Mouse (Mus musculus) heart, adult 2 months (tissue): ENCODE measurements around the gene Trmt6.

Experiments used
- CTCF ChIP-seq: fragments of 200-600 bp; IDR thresholded peaks from 2 replicates; pipeline ENCODE4 v1.8.1; 2022; ENCODE audit warnings: antibody characterized with exemption, mild to moderate bottlenecking, moderate library complexity
- EP300 ChIP-seq: fragments of 200-500 bp; IDR thresholded peaks from 2 replicates; pipeline ENCODE4 v1.6.1; 2011; ENCODE audit warnings: low read depth, low read length, control low read depth; ENCODE audit not compliant: insufficient read depth
- POLR2A ChIP-seq: fragments of 200-500 bp; IDR thresholded peaks from 2 replicates; pipeline ENCODE4 v1.6.1; 2011; ENCODE audit warnings: mild to moderate bottlenecking, low read depth, low read length, control low read depth; ENCODE audit not compliant: insufficient read depth

DNA sequence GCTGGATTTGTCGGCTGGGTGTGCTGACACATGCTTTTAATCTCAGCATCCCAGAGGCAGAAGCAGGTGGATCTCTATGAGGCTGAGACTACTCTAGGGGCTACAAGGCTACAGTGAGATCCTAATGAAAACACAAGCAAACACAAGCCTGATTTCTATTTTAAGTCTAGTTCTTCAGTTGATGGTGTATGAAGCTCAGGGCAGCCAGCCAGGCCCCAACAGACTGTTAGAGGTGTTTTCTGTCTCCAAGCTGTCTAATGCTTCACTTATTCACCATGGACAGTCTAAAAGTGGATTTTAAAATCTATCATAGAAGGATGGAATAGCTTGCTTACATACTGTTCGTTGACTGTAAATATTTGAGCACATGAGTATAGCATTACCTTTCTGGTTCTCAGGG is 45.6 kb upstream of the Trmt6 start:
- TF ChIP-seq POLR2A (no peak), CTCF (no peak), EP300 (no peak)
